Mouse (Mus musculus) spleen, postnatal 36 days (tissue): ENCODE results near the gene Rtn4ip1.
A peak's percentile ranks its signal among the peaks of the same experiment; 100 is the strongest.

Experiments used
- DNase-seq, 2 experiments: peaks; one replicate each; pipeline ENCODE4 v3.0.0; 2022; ENCODE audit warnings: low spot score in 2 of 2, mixed read lengths in 1 of 2

Gene Rtn4ip1

DNA sequence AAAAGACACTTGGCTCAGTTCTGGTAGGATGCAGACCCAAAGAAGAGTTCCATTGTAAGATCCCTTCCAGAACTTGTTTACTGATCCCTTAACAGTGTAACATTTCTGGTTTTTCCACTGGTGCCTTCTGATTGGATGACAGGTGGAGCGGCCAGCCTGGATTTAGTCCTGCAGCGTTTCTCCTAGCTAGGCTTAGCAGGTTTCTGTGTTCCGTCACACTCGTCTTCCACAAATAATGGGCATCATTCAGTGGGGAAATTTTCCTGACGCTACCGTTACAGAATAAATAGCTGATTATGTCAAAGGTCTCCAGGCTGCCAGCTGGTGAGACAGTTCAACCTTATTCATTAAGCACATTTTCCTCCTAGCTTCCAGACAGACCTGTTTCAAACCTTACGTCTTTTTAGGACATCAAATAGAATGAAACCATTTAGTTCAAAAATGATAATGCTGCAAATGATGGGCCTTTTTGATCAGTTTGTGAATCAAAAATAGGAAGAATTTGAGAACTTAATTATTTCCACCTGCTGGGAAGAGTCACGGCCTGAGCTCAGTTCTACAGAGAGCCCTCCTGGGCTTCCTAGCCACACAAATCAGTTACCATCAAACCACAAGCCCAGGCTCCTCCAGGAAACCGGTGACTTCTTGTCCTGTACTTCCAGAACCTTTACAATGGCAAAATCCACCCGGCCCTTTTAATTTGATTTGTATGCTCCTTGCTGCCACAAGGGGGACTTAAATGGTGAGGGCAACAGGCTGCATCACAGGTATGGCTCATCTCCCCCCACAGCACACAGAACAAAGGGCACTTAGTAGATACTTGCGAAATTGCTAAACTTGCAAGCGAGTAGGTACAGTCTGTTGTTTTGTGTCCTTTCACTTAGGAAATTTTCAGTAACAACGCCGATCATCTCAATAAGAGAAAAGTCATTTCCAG lies 100.7 kb downstream of the Rtn4ip1 start:
- DNase-seq: peak; percentile 42 to 51

DNA sequence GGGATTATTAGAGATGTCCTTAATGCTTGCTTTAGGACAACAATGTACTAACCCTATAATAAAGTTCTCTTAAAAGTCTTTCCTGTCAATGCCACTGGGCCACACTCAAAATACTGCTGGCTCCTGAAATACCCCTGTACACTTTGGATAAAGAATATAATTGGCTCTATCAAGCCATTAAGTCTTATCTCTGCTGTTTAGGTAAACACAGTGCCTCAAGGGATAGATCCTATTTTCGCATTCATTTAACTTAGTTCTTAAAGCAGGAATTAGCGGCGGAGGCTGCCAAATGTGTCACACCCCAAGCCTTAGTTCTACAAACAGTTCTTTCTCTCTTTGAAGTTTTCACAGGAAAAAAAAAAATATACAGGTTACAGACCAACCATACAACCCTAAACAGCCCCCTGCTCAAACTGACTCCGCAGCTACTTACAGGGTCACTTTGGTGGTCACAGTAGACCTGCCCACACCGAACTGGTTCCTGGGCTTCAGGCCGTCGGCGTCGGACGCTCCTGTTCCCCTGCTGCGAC lies 101.5 kb downstream of the Rtn4ip1 start:
- no peak for DNase-seq

- peak; percentile 77 for DNase-seq
These were observed 102.0 kb downstream of the Rtn4ip1 start for GRCm38 (mm10) chr10:44003551-44004151.

DNA sequence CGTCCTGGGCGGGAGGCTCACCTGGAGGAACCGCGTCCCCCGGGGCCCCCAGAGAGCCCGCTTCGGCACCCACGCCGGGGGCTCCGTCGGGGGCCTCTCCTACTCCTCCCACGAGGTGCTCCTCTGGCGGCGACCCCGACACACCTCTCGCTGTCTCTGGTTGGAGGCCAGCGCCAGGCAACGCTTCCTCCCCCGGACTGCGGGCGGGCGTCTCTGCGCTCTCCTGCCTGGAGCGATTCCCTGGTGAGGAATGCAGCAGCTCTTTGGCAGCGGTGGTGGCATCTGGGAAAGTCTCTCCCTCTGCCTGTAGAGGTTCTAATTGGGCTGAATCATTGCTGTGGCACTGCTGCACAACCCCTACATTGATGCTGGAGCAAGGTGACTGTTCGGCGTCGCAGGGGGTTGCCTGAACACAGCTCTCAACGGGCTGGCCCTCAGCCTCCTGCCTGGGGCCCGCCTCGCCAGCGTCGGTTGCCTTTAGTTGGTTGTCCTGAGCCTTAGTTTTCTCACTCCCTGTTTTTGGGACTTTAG lies 102.7 kb downstream of the Rtn4ip1 start:
- DNase-seq: peak in 1 of 2 experiments; percentile 8

DNA sequence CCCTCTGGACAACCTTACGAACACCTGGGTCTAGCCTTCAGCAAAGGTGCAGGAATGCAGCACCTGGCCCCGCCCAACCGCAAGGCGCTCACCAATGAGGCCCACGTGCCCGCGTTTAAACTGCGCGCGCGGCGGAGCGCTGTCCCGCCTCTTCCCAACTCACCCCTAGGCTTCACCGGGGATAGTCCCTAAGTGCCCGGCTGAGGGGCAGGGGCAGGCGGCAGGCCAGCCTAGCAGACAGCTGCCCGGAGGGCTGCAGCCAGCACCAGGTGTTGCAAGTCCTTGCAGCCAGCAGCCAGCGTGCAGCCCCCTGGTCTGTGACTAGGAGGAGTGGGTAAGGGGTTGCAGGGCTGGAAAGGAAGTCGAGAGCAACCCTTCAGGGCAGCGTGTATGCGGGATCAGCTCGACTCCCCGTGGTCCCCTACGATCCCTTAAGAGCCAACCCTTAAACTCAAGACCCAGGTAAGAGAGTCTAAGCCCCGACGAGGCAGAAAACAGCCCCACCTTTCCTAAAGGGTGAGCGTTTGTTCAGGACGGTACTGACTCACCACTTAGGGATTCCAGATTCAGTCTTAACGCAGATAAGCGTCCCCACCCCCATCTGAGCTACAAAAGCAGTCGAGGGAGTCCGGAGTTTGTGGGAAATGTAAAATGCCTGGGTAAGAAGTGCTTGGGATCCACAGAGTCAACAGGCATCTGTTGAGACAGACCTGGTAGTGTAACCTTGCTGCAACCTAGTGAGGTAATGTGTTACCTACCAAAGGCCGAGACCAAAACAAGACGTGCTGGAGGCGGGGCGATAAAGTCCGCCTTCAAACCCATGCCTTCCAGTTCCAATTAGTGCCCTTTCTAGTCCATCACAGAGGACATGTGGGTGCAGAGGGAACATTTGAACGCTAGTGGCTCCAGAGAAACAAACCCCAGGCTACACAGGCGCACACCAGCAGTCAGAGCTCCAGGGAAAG lies 104.4 kb downstream of the Rtn4ip1 start:
- DNase-seq: peak; percentile 31 to 41
